Mouse (Mus musculus): ENCODE measurements at regions not wholly inside any gene's neighbourhood (a gene's known extent, or its start where the extent isn't known, plus 50 kb on each side); places are given as distances from the start of the nearest gene placed in this dataset.

- no peak for DNase-seq (ENCODE audit: low spot score in 2 of 2)
These were observed 367.2 kb downstream of the Nkx6-1 start for GRCm38 (mm10) chr5:101297511-101298102.

GRCm38 (mm10) chr5:101295941-101296340, 368.9 kb downstream of the Nkx6-1 start:
- DNase-seq (ENCODE audit: low spot score in 2 of 2), result no peak

- no peak for DNase-seq (ENCODE audit: low spot score in 2 of 2)
These were observed 370.8 kb downstream of the Nkx6-1 start for GRCm38 (mm10) chr5:101294031-101294430.

GRCm38 (mm10) chr5:101288358-101288757, 376.4 kb downstream of the Nkx6-1 start:
- no peak for DNase-seq (ENCODE audit: low spot score in 2 of 2)

GRCm38 (mm10) chr5:101285941-101286340, 378.9 kb downstream of the Nkx6-1 start:
- no peak for DNase-seq (ENCODE audit: low spot score in 2 of 2)

- no peak for DNase-seq (ENCODE audit: low spot score in 2 of 2)
These were observed 405.0 kb downstream of the Gpat3 start for GRCm38 (mm10) chr5:101250474-101250873.

GRCm38 (mm10) chr5:101242651-101243050, 397.1 kb downstream of the Gpat3 start:
- DNase-seq (ENCODE audit: low spot score in 2 of 2), result no peak

- no peak for DNase-seq (ENCODE audit: low spot score in 2 of 2)
These were observed 394.0 kb downstream of the Gpat3 start for GRCm38 (mm10) chr5:101239298-101240118.

GRCm38 (mm10) chr5:101236163-101236693, 390.7 kb downstream of the Gpat3 start:
- no peak for DNase-seq (ENCODE audit: low spot score in 2 of 2)

GRCm38 (mm10) chr5:101222390-101222789, 376.9 kb downstream of the Gpat3 start:
- no peak for DNase-seq (ENCODE audit: low spot score in 2 of 2)

- no peak for DNase-seq (ENCODE audit: low spot score in 2 of 2)
These were observed 372.6 kb downstream of the Gpat3 start for GRCm38 (mm10) chr5:101218082-101218481.

- DNase-seq (ENCODE audit: low spot score in 2 of 2), result no peak
These were observed 371.5 kb downstream of the Gpat3 start for GRCm38 (mm10) chr5:101216837-101217571.

- DNase-seq (ENCODE audit: low spot score in 2 of 2), result no peak
These were observed 366.5 kb downstream of the Gpat3 start for GRCm38 (mm10) chr5:101211974-101212373.

GRCm38 (mm10) chr5:101208150-101208549, 362.6 kb downstream of the Gpat3 start:
- DNase-seq (ENCODE audit: low spot score in 2 of 2), result no peak

- DNase-seq (ENCODE audit: low spot score in 2 of 2), result no peak
These were observed 350.0 kb downstream of the Gpat3 start for GRCm38 (mm10) chr5:101195501-101195900.

GRCm38 (mm10) chr5:101190976-101191375, 345.5 kb downstream of the Gpat3 start:
- no peak for DNase-seq (ENCODE audit: low spot score in 2 of 2)

GRCm38 (mm10) chr5:101173183-101173582, 327.7 kb downstream of the Gpat3 start:
- DNase-seq (ENCODE audit: low spot score in 2 of 2), result no peak

- no peak for DNase-seq (ENCODE audit: low spot score in 2 of 2)
These were observed 327.3 kb downstream of the Gpat3 start for GRCm38 (mm10) chr5:101172782-101173181.

- no peak for DNase-seq (ENCODE audit: low spot score in 2 of 2)
These were observed 323.6 kb downstream of the Gpat3 start for GRCm38 (mm10) chr5:101169074-101169473.

GRCm38 (mm10) chr5:101163624-101164213, 318.2 kb downstream of the Gpat3 start:
- no peak for DNase-seq (ENCODE audit: low spot score in 2 of 2)

GRCm38 (mm10) chr5:101163112-101163511, 317.6 kb downstream of the Gpat3 start:
- no peak for DNase-seq (ENCODE audit: low spot score in 2 of 2)

GRCm38 (mm10) chr5:101157416-101157815, 311.9 kb downstream of the Gpat3 start:
- no peak for DNase-seq (ENCODE audit: low spot score in 2 of 2)

Data from gastrocnemius, adult 8-10 months (tissue).